Mouse (Mus musculus): ENCODE measurements around the gene Pik3cg. TPM values are rescaled to one million over a fixed set of nuclear protein-coding genes. Genes with fewer than 3 reads are reported as not detected.

The Pik3cg gene
- polyA plus RNA-seq, 1 experiment from 2014 or later, result 3.9 TPM

DNA sequence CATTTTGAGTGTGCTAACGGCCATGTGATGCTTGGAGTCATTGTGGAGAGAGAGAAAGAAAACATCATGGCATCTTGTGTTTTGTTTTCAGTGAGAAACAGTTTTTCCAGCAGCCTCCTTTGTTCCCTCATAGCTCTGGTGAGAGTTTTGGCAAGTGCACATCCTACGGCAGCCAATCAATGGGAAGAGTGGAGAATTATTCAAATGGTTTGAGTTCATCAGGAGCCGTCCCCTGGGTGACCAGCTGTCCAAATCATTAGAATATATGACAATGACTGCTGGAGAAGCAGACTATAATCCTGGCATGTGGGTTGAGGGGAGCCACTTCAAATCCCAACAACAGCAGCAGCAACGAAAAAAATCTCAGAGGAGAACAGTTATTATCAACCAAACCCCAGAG lies 2.8 kb upstream of the Pik3cg start:
- Histone ChIP-seq H3K27ac (ENCODE audit: low read length) (no peak overlapping the region), H3K4me1 (ENCODE audit: control insufficient read depth, insufficient read depth, low read length) (no peaks in the 10 kb centered on the region), H3K36me3 (ENCODE audit: control insufficient read depth, insufficient read depth, low read length) (no peaks in the 10 kb centered on the region), H3K9me3 (ENCODE audit: control insufficient read depth, low read depth, low read length) (no peaks in the 10 kb centered on the region), H3K4me3 (ENCODE audit: low read depth, low read length) (no peak overlapping the region), H3K9ac (replicated peaks; ENCODE audit: low read depth, low read length) (no peak overlapping the region), H3K27me3 (ENCODE audit: control insufficient read depth, insufficient read depth, low read length) (no peaks in the 10 kb centered on the region), H3K4me2 (replicated peaks; ENCODE audit: low read depth, low read length) (no peak overlapping the region)
- ATAC-seq (ENCODE audit: insufficient number of reproducible peaks, insufficient read depth, low FRiP score, low read depth), result no peak
- 81% methylated on average over 4 of the region's 4 CpGs for WGBS

DNA sequence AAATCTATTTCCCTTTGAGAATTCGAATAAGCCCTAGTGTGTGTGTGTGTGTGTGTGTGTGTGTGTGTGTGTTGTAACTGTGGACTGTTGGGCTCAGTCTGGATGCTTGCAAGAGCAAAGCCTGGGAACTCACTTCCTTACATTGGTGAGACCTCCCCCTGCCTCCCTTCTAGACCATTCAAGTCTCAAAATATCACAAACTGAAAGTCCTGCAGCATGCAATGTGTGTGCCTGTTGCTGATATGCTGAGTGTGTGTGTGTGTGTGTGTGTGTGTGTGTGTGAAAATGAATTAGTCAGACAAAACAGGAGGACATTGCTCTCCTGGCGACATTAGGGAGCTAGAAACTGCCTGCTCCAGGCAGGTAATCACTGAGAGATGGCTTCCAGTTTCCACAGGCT lies 492 bp upstream of the Pik3cg start:
- Histone ChIP-seq H3K9ac (replicated peaks; ENCODE audit: low read depth, low read length) (no peak overlapping the region), H3K4me1 (ENCODE audit: control insufficient read depth, insufficient read depth, low read length) (no peaks in the 10 kb centered on the region), H3K4me2 (replicated peaks; ENCODE audit: low read depth, low read length) (peak overlapping the region; percentile 7; the same call in 1 of the 2 replicates), H3K9me3 (ENCODE audit: control insufficient read depth, low read depth, low read length) (no peaks in the 10 kb centered on the region), H3K27ac (ENCODE audit: low read length) (no peak overlapping the region), H3K4me3 (ENCODE audit: low read depth, low read length) (no peak overlapping the region), H3K27me3 (ENCODE audit: control insufficient read depth, insufficient read depth, low read length) (no peaks in the 10 kb centered on the region), H3K36me3 (ENCODE audit: control insufficient read depth, insufficient read depth, low read length) (no peaks in the 10 kb centered on the region)
- ATAC-seq (ENCODE audit: insufficient number of reproducible peaks, insufficient read depth, low FRiP score, low read depth), result no peak
- WGBS, result 47% methylated on average over 2 of the region's 2 CpGs

DNA sequence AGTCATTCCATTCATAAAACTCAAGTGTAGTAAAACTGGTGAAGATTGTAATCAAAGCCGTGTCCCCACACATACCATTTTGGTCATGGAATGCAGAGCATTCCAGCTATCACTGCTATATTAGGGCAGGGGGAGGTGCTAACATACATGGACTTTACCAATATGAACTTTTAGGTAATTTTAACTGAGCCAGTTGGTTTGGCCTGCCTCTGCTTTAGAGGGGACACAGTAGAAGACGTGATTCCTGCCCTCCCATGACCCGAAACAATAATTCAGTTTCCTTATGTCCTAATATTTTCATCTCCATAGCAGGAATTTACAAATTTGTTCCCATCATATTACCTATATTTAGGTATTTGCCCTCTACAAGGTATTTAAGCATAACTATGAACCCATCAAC lies 1.3 kb downstream of the Pik3cg start:
- Histone ChIP-seq H3K36me3 (ENCODE audit: control insufficient read depth, insufficient read depth, low read length) (no peaks in the 10 kb centered on the region), H3K4me3 (ENCODE audit: low read depth, low read length) (no peak overlapping the region), H3K4me2 (replicated peaks; ENCODE audit: low read depth, low read length) (no peak overlapping the region), H3K9me3 (ENCODE audit: control insufficient read depth, low read depth, low read length) (no peaks in the 10 kb centered on the region), H3K27me3 (ENCODE audit: control insufficient read depth, insufficient read depth, low read length) (no peaks in the 10 kb centered on the region), H3K9ac (replicated peaks; ENCODE audit: low read depth, low read length) (no peak overlapping the region), H3K4me1 (ENCODE audit: control insufficient read depth, insufficient read depth, low read length) (no peaks in the 10 kb centered on the region), H3K27ac (ENCODE audit: low read length) (no peak overlapping the region)
- no peak for ATAC-seq (ENCODE audit: insufficient number of reproducible peaks, insufficient read depth, low FRiP score, low read depth)
- 65% methylated on average over 3 of the region's 3 CpGs for whole genome bisulfite sequencing

DNA sequence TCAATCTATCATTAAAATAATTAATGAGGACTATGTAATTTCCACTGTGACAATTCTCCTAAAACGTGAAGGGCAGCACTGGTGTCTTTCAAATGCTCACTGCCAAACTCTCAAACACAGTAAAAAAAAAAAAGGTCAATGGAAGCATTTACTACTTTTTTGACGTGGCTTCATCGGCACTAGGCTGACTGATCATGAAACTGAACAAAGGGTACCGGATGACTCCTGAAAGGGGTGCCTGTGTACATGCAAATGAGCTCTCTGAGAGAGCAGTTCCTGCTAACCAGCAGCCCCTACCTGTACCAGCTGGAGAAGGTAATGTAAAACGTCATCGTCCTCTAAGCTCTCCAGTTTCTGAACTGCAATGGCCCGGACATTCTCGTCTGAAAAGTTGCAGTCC lies 4.8 kb downstream of the Pik3cg start:
- ATAC-seq (ENCODE audit: insufficient number of reproducible peaks, insufficient read depth, low FRiP score, low read depth), result no peak
- 67% methylated on average over 8 of the region's 8 CpGs for WGBS
- no peak overlapping the region for H3K4me3 ChIP-seq (ENCODE audit: low read depth, low read length)

DNA sequence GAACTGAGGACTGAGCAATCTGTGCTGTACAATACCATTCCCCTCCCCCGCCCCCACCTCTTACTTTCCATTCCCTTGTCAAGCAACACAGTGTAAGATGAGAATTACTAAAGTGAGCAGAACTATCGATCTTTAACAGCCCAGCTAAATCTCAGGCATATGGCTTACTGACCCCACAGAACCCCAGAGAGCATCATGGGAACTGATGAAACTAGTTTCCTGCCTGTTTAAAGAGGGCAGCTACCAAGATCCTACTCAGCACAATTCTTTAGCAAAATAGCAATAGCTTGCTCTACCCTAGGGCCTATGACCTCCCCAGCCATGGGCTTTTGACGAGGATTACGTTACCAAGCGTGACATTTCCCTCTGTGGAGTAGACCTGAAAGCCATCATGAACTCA lies 5.9 kb downstream of the Pik3cg start:
- H3K27ac ChIP-seq (ENCODE audit: low read length), result no peak overlapping the region
- no peak overlapping the region for H3K4me2 ChIP-seq (replicated peaks; ENCODE audit: low read depth, low read length)
- ATAC-seq (ENCODE audit: insufficient number of reproducible peaks, insufficient read depth, low FRiP score, low read depth), result no peak
- 83% methylated on average over 5 of the region's 5 CpGs for WGBS
- no peaks in the 10 kb centered on the region for H3K36me3 ChIP-seq (ENCODE audit: control insufficient read depth, insufficient read depth, low read length)
- H3K4me1 ChIP-seq (ENCODE audit: control insufficient read depth, insufficient read depth, low read length), result no peaks in the 10 kb centered on the region
- no peaks in the 10 kb centered on the region for H3K9me3 ChIP-seq (ENCODE audit: control insufficient read depth, low read depth, low read length)
- no peak overlapping the region for H3K9ac ChIP-seq (replicated peaks; ENCODE audit: low read depth, low read length)
- no peaks in the 10 kb centered on the region for H3K27me3 ChIP-seq (ENCODE audit: control insufficient read depth, insufficient read depth, low read length)
- H3K4me3 ChIP-seq (ENCODE audit: low read depth, low read length), result no peak overlapping the region

More for the DNA sequence above, 4.8 kb downstream of the Pik3cg start:
- Histone ChIP-seq H3K9me3 (ENCODE audit: control insufficient read depth, low read depth, low read length) (no peaks in the 10 kb centered on the region), H3K4me1 (ENCODE audit: control insufficient read depth, insufficient read depth, low read length) (no peaks in the 10 kb centered on the region), H3K27ac (ENCODE audit: low read length) (no peak overlapping the region), H3K9ac (replicated peaks; ENCODE audit: low read depth, low read length) (no peak overlapping the region), H3K36me3 (ENCODE audit: control insufficient read depth, insufficient read depth, low read length) (no peaks in the 10 kb centered on the region), H3K4me2 (replicated peaks; ENCODE audit: low read depth, low read length) (no peak overlapping the region), H3K27me3 (ENCODE audit: control insufficient read depth, insufficient read depth, low read length) (no peaks in the 10 kb centered on the region)

DNA sequence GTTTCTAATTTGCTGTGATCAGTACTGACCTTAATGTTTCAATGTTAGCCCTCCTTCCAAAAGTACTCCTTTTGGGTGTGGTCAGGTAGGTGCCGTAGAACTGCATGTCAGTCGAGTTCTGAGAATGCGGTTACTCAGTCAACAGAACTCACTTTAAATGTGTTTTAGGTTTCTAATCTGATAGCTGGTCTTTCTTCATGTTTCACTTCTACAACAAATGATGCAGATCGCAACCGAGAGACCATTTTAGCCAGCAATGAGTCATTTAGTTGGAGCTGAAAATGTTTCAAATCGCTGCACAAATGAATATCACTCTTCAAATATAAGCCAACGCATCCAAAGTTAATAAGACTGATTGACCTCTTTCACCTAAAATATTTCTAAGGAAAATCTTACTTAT lies 6.5 kb downstream of the Pik3cg start:
- Histone ChIP-seq H3K27ac (ENCODE audit: low read length) (no peak overlapping the region), H3K36me3 (ENCODE audit: control insufficient read depth, insufficient read depth, low read length) (no peaks in the 10 kb centered on the region), H3K27me3 (ENCODE audit: control insufficient read depth, insufficient read depth, low read length) (no peaks in the 10 kb centered on the region), H3K4me1 (ENCODE audit: control insufficient read depth, insufficient read depth, low read length) (no peaks in the 10 kb centered on the region), H3K4me3 (ENCODE audit: low read depth, low read length) (no peak overlapping the region), H3K4me2 (replicated peaks; ENCODE audit: low read depth, low read length) (no peak overlapping the region), H3K9me3 (ENCODE audit: control insufficient read depth, low read depth, low read length) (no peaks in the 10 kb centered on the region), H3K9ac (replicated peaks; ENCODE audit: low read depth, low read length) (no peak overlapping the region)
- no peak for ATAC-seq (ENCODE audit: insufficient number of reproducible peaks, insufficient read depth, low FRiP score, low read depth)
- WGBS, result 84% methylated on average over 7 of the region's 7 CpGs

DNA sequence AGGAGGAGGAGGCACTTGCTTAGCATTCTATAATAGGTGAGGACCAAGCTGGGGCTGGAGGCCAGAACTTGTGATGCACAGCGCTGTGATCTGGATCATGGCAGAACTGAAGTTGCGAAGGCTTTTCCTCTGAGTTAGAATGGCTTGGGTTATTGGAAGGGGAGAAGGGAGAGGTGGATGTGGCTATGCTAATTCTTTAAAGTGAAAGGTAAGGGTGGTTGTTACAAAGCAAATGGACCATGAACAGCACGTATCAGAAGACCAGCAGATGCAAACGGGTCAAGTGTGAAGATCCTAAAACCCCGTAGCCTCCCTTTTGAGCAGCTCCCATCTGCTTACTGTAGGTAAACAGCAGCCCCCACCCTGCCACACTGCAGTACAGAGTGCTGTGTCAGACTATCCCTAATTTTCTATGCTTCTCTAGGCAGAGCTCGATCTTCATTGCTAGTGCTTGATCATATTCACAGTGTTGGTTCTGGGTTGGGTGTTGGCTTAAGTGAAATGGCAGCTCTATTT lies 7.3 kb downstream of the Pik3cg start:
- WGBS, result 88% methylated on average over 6 of the region's 6 CpGs
- ATAC-seq (ENCODE audit: insufficient number of reproducible peaks, insufficient read depth, low FRiP score, low read depth), result no peak
- Histone ChIP-seq H3K4me2 (replicated peaks; ENCODE audit: low read depth, low read length) (no peak overlapping the region), H3K36me3 (ENCODE audit: control insufficient read depth, insufficient read depth, low read length) (no peaks in the 10 kb centered on the region), H3K9ac (replicated peaks; ENCODE audit: low read depth, low read length) (no peak overlapping the region), H3K27ac (ENCODE audit: low read length) (no peak overlapping the region), H3K4me1 (ENCODE audit: control insufficient read depth, insufficient read depth, low read length) (no peaks in the 10 kb centered on the region), H3K4me3 (ENCODE audit: low read depth, low read length) (no peak overlapping the region), H3K27me3 (ENCODE audit: control insufficient read depth, insufficient read depth, low read length) (no peaks in the 10 kb centered on the region), H3K9me3 (ENCODE audit: control insufficient read depth, low read depth, low read length) (no peaks in the 10 kb centered on the region)

DNA sequence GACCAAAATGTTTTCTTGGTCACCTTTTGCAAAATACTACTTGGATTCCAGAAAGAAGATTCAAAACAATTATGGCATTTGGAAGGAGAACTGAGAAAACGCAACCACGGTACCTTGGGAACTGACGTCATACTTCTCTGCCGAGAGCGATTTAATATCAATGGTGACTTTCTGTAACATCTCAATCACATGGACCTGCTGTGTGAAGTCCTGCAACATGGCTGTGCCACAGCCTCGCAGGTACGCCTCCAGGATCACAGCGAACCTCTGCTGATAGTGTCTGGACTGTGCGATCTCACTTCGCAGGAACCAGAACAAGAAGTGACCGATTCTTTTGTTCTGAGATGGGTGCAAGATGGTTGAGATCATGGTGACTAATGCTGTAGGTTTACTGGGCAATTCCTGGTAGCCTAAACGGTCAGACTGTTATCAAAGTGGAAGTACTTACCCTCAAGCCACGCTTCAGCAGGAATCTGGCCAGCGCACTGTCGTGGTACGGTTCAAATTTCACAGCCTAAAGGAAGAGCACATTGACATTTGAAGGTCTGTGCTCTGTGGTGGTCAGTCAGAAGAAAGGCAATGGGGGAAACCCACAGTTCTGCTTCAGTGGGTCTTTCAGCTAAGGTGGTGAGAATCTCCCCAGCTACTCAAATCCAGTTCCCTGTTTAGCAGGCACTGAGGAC lies 7.9 kb downstream of the Pik3cg start:
- no peaks in the 10 kb centered on the region for H3K9me3 ChIP-seq (ENCODE audit: control insufficient read depth, low read depth, low read length)
- no peak overlapping the region for H3K4me2 ChIP-seq (replicated peaks; ENCODE audit: low read depth, low read length)
- WGBS, result 91% methylated on average over 16 of the region's 16 CpGs
- H3K27me3 ChIP-seq (ENCODE audit: control insufficient read depth, insufficient read depth, low read length), result no peaks in the 10 kb centered on the region
- no peak overlapping the region for H3K9ac ChIP-seq (replicated peaks; ENCODE audit: low read depth, low read length)
- no peaks in the 10 kb centered on the region for H3K36me3 ChIP-seq (ENCODE audit: control insufficient read depth, insufficient read depth, low read length)
- no peaks in the 10 kb centered on the region for H3K4me1 ChIP-seq (ENCODE audit: control insufficient read depth, insufficient read depth, low read length)
- no peak overlapping the region for H3K27ac ChIP-seq (ENCODE audit: low read length)
- no peak for ATAC-seq (ENCODE audit: insufficient number of reproducible peaks, insufficient read depth, low FRiP score, low read depth)
- no peak overlapping the region for H3K4me3 ChIP-seq (ENCODE audit: low read depth, low read length)

DNA sequence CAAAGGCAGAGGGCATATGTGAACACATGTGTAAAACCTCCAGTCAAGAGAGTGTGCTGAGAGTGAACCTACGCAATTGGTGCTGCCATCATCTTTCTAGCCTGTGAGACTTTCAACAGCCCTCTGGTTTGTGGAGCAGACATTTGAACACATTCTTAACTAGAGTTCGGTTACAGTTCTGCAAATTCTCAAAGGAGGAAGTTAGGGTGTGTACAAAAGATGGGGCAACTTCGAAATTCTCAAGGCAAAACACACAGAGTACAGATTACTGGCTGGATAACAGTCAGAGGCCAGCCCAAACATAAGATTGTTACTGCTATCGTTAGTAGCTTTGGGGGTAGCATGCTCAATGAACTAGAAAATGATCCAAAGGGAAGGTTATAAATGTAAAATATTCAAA lies 9.0 kb downstream of the Pik3cg start:
- H3K36me3 ChIP-seq (ENCODE audit: control insufficient read depth, insufficient read depth, low read length), result no peaks in the 10 kb centered on the region
- H3K4me1 ChIP-seq (ENCODE audit: control insufficient read depth, insufficient read depth, low read length), result no peaks in the 10 kb centered on the region
- no peak overlapping the region for H3K4me3 ChIP-seq (ENCODE audit: low read depth, low read length)
- ATAC-seq (ENCODE audit: insufficient number of reproducible peaks, insufficient read depth, low FRiP score, low read depth), result no peak
- H3K4me2 ChIP-seq (replicated peaks; ENCODE audit: low read depth, low read length), result no peak overlapping the region
- H3K9me3 ChIP-seq (ENCODE audit: control insufficient read depth, low read depth, low read length), result no peaks in the 10 kb centered on the region
- 84% methylated on average over 4 of the region's 4 CpGs for WGBS
- H3K27ac ChIP-seq (ENCODE audit: low read length), result no peak overlapping the region
- no peaks in the 10 kb centered on the region for H3K27me3 ChIP-seq (ENCODE audit: control insufficient read depth, insufficient read depth, low read length)
- no peak overlapping the region for H3K9ac ChIP-seq (replicated peaks; ENCODE audit: low read depth, low read length)
